Mouse (Mus musculus): Measurements from ENCODE around the gene Zfp777.

DNA sequence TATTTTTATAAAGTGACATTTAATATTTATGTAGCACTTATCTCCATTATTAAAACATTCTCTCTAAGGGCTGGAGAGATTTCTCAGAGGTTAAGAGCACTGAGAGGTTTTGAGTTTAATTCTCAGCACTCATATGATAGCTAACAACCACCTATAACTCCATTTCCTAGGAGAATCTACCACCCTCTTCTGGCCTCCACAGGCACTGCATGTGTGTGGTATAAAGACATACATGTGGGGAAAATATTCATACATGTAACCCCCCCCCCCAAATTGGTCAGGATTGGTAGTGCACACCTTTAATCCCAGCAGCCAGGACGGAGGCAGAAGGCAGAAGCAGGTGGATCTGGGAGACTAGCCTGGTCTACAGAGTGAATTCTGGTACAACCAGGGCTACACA, 74.1 kb downstream of the Zfp777 start:
- TF ChIP-seq POLR2A (IDR thresholded peaks at IDR 0.05; ENCODE audit: borderline replicate concordance, extremely low read depth, low read depth, low read length): no peak
- no peak for TF ChIP-seq CTCF (IDR thresholded peaks at IDR 0.05; ENCODE audit: insufficient read depth, low read length)

All from lung, adult 2 months (tissue).